Mouse (Mus musculus): Measurements from ENCODE around the gene Smpdl3b. TPM values are rescaled to one million over a fixed set of nuclear protein-coding genes. Genes with fewer than 3 reads are reported as not detected.
A peak's percentile ranks its signal among the peaks of the same experiment; 100 is the strongest.
"Not testable (repeated sequence)": the region's sequence is repeated elsewhere in the genome, so short reads cannot be mapped to it uniquely, and the experiment has no call there.

Smpdl3b gene
- polyA plus RNA-seq, 1 experiment from 2014 or later, result 11.9 TPM

GRCm38 (mm10) chr4:132746911-132747517 is 10.0 kb downstream of the Smpdl3b start:
- H3K4me2 ChIP-seq, result no peak overlapping the region

GRCm38 (mm10) chr4:132743992-132744911 is 12.8 kb downstream of the Smpdl3b start:
- WGBS, result 64% methylated on average over 11 of the region's 11 CpGs
- no peak for ATAC-seq (replicated peaks; ENCODE audit: low FRiP score)
- no peaks in the 10 kb centered on the region for H3K9me3 ChIP-seq (replicated peaks)
- H3K4me2 ChIP-seq, result no peak overlapping the region
- H3K4me1 ChIP-seq, result peaks cover 9% of the 10 kb centered on the region; the same call in 1 of the 2 replicates
- H3K4me3 ChIP-seq (replicated peaks), result no peak overlapping the region
- H3K27me3 ChIP-seq, result no peaks in the 10 kb centered on the region
- no peak overlapping the region for H3K27ac ChIP-seq
- H3K9ac ChIP-seq, result no peak overlapping the region
- no peaks in the 10 kb centered on the region for H3K36me3 ChIP-seq

More at GRCm38 (mm10) chr4:132746911-132747517, 10.0 kb downstream of the Smpdl3b start:
- ATAC-seq (replicated peaks; ENCODE audit: low FRiP score), result no peak
- no peaks in the 10 kb centered on the region for H3K36me3 ChIP-seq
- H3K27ac ChIP-seq, result peak overlapping the region; percentile 58
- 93% methylated on average over 9 of the region's 9 CpGs for WGBS
- H3K4me1 ChIP-seq, result peaks cover 9% of the 10 kb centered on the region; the same call in 1 of the 2 replicates
- no peak overlapping the region for H3K4me3 ChIP-seq (replicated peaks)
- no peaks in the 10 kb centered on the region for H3K9me3 ChIP-seq (replicated peaks)
- no peak overlapping the region for H3K9ac ChIP-seq
- H3K27me3 ChIP-seq, result no peaks in the 10 kb centered on the region

DNA sequence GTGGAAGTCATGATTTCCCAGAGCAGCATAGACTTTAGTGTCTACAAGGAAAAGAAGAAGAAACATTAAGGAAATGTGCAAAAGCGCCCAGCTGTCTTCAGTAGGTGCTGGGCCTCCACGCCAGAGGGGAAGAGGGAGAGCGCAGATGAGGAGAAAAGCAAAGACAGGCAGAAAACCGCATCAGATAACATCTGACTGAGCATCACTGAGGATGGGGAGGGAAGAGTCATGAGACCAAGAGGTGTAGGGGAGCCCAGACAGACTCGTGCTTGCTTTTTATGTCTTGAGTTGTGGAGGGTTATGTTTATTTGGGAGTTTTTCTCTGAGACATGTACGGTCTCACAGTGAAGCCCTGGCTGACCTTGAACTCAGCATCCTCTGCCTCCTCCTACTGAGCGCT is 15.6 kb downstream of the Smpdl3b start:
- no peaks in the 10 kb centered on the region for H3K36me3 ChIP-seq
- H3K27me3 ChIP-seq, result no peaks in the 10 kb centered on the region
- WGBS, result 93% methylated on average over 7 of the region's 7 CpGs
- H3K27ac ChIP-seq, result no peak overlapping the region
- no peak overlapping the region for H3K4me2 ChIP-seq
- H3K9me3 ChIP-seq (replicated peaks), result no peaks in the 10 kb centered on the region
- no peak overlapping the region for H3K4me3 ChIP-seq (replicated peaks)
- H3K9ac ChIP-seq, result no peak overlapping the region
- no peak for ATAC-seq (replicated peaks; ENCODE audit: low FRiP score)
- peaks cover 9% of the 10 kb centered on the region; the same call in 1 of the 2 replicates for H3K4me1 ChIP-seq

DNA sequence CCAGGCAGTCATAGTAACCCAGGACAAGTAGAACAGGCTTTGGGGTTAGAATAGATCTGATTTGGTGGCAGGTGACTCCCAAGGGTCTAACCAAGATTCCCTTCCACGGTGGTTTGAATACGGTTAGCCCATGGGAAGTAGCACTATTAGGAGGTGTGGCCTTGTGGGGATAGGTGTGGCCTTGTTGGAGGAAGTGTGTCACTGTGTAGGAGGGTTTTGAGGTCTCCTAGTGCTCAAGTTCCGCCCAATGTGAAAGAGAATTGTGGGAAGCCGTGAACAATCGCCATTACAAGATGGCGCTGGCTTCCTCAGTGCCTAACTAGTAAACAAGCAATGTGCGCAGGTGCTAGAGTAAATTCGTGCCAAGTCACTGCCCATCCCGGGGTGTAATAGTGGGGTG is 19.9 kb downstream of the Smpdl3b start:
- not testable (repeated sequence) for H3K27me3 ChIP-seq
- whole genome bisulfite sequencing, result 89% methylated on average over 9 of the region's 9 CpGs

DNA sequence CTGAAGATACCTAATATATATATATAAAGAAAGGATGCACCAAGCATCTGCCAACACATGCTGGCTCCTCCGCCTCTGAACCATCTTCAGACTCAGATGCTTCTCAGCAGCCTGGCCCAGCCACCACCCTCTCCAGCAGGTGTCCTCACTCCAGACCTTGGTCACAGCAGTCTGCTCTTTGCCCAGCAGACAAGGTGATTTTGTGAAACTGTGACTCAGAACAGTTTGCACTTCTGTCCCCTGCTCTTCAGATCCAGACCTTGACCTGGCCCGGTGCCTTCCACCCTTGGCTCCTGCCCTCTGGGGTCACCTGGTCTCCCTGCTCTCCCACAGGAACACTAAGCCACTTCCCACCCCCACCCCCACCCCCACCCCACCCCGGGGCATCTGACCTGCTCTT is 21.2 kb downstream of the Smpdl3b start:
- Histone ChIP-seq H3K4me2 (no peak overlapping the region), H3K9ac (no peak overlapping the region), H3K9me3 (replicated peaks) (no peaks in the 10 kb centered on the region), H3K4me3 (replicated peaks) (no peak overlapping the region), H3K4me1 (peaks cover 10% of the 10 kb centered on the region), H3K27ac (no peak overlapping the region), H3K36me3 (no peaks in the 10 kb centered on the region), H3K27me3 (no peaks in the 10 kb centered on the region)
- no peak for ATAC-seq (replicated peaks; ENCODE audit: low FRiP score)
- 54% methylated on average over 3 of the region's 3 CpGs for WGBS

More for the DNA sequence above, 19.9 kb downstream of the Smpdl3b start:
- not testable (repeated sequence) for H3K9me3 ChIP-seq (replicated peaks); H3K4me2 ChIP-seq; H3K4me1 ChIP-seq; H3K27ac ChIP-seq; H3K36me3 ChIP-seq; H3K4me3 ChIP-seq (replicated peaks); H3K9ac ChIP-seq; ATAC-seq (replicated peaks; ENCODE audit: low FRiP score)

DNA sequence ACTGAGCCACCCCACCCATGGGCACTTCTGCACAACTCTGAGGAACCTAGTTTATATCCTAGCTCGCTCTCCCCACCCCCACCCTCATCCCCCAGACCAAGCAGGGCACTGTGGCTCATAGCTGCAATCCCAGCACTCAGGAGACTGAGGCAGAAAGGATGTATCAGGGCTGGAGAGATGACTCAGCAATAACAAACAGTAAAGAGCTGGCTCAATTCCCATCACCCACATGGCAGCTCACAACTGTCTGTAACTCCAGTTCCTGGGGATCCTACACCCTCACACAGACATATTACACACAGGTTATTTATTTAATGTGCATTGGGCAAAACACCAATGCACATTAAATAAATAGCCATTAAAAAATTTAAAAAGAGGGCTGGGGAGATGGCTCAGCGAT is 21.7 kb downstream of the Smpdl3b start:
- Histone ChIP-seq H3K9me3 (replicated peaks) (no peaks in the 10 kb centered on the region), H3K27ac (no peak overlapping the region), H3K9ac (no peak overlapping the region), H3K27me3 (no peaks in the 10 kb centered on the region), H3K4me1 (peaks cover 10% of the 10 kb centered on the region), H3K4me3 (replicated peaks) (no peak overlapping the region), H3K4me2 (no peak overlapping the region), H3K36me3 (no peaks in the 10 kb centered on the region)
- WGBS, result 88% methylated on average over 2 of the region's 2 CpGs
- no peak for ATAC-seq (replicated peaks; ENCODE audit: low FRiP score)

- Histone ChIP-seq H3K4me3 (replicated peaks) (no peak overlapping the region), H3K4me1 (peaks cover 10% of the 10 kb centered on the region), H3K36me3 (no peaks in the 10 kb centered on the region), H3K9ac (no peak overlapping the region), H3K27me3 (no peaks in the 10 kb centered on the region), H3K4me2 (no peak overlapping the region), H3K27ac (no peak overlapping the region), H3K9me3 (replicated peaks) (no peaks in the 10 kb centered on the region)
- WGBS, result 94% methylated on average over 2 of the region's 2 CpGs
- no peak for ATAC-seq (replicated peaks; ENCODE audit: low FRiP score)
Measured at GRCm38 (mm10) chr4:132734766-132735165, 22.3 kb downstream of the Smpdl3b start.

DNA sequence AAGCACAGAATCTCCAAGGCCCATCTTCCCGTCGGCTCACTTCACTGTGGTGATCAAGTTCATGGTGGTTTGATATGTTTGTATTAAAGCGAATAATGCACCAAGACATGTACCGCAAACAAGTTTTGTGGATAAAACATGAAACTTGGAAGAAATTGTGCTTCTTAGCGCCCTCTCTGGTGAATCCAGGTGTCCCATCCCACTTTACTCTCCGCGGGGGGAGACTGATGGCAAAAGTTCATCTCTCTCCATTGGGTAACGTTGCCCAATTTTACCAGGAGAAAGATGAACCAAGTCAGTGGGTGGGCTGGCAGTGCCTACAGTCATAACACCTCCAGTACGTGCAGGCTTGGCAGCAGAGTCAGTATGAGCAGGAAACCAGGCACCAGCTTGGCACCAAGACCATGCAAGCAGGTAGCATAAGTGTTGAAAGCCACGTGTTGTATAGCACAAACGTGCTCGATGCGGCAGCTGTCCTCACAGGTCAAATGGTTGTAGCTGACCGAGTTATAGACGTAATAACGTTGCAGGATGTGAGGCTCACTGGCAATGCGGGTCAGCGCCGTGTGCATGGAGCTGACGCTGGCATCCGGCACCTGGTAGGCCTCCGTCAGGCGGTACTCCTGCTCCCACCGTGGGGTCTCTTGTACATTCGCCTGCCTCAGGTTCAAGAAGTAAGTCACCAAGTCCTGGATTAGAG is 23.8 kb downstream of the Smpdl3b start:
- H3K36me3 ChIP-seq, result no peaks in the 10 kb centered on the region
- no peaks in the 10 kb centered on the region for H3K9me3 ChIP-seq (replicated peaks)
- 94% methylated on average over 25 of the region's 25 CpGs for WGBS
- no peak overlapping the region for H3K4me2 ChIP-seq
- ATAC-seq (replicated peaks; ENCODE audit: low FRiP score), result no peak
- H3K4me3 ChIP-seq (replicated peaks), result 0 out of 2 replicates have a peak overlapping the region, but pooled peaks have one; percentile 66
- no peaks in the 10 kb centered on the region for H3K27me3 ChIP-seq
- H3K27ac ChIP-seq, result 0 out of 2 replicates have a peak overlapping the region, but pooled peaks have one; percentile 14
- H3K9ac ChIP-seq, result no peak overlapping the region
- H3K4me1 ChIP-seq, result peaks cover 10% of the 10 kb centered on the region

DNA sequence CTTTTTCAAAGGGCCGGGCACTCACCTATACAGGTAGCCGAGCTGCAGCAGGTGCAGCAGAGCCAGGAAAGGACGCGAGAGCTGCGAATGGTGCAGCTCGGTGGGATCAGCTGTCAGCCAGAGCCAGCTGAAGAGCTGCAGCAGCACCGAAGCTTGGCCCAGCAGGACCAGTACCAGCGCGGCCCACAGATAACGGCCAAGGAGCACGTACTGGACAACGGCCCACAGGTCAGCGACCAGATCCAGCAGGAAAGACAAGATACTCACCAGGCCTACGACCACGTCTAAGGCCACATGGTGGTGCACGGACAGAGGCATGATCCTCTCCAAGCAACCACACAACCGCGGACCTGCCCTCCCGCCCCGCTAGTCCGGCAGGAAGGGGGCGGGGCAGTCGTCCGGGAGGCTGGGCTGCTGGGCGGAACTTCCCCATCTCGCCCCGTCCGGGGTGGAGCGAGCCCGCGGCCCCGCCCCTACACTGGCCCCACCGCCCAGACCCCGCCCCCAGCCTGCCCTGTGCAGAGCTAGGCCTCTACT is 24.8 kb downstream of the Smpdl3b start, which contains the start of gene Xkr8:
Xkr8 (minus strand) TSS at position 399 of the 537 bp plus-strand sequence.
- peak within 1 kb of the TSS; percentile 64 for H3K9ac ChIP-seq
- H3K27ac ChIP-seq, result peak within 1 kb of the TSS; percentile 37
- peak; percentile 97 for ATAC-seq (replicated peaks; ENCODE audit: low FRiP score)
- H3K4me1 ChIP-seq, result peaks cover 10% of the 10 kb centered on the region
- peaks cover 6% of the 10 kb centered on the region; the same call in 1 of the 2 replicates for H3K36me3 ChIP-seq
- H3K9me3 ChIP-seq (replicated peaks), result no peaks in the 10 kb centered on the region
- H3K27me3 ChIP-seq, result no peaks in the 10 kb centered on the region
- H3K4me3 ChIP-seq (replicated peaks), result peak within 1 kb of the TSS; percentile 66
- H3K4me2 ChIP-seq, result peak within 1 kb of the TSS; percentile 93
- WGBS, result 2% methylated on average over 34 of the region's 34 CpGs

- Histone ChIP-seq H3K36me3 (peaks cover 12% of the 10 kb centered on the region; the same call in 1 of the 2 replicates), H3K27ac (no peak overlapping the region), H3K9me3 (replicated peaks) (no peaks in the 10 kb centered on the region), H3K4me2 (peak overlapping the region; percentile 93), H3K9ac (peak overlapping the region; percentile 64), H3K4me1 (peaks cover 10% of the 10 kb centered on the region), H3K4me3 (replicated peaks) (peak overlapping the region; percentile 66), H3K27me3 (no peaks in the 10 kb centered on the region)
- 41% methylated on average over 12 of the region's 12 CpGs for WGBS
- no peak for ATAC-seq (replicated peaks; ENCODE audit: low FRiP score)
Measured at GRCm38 (mm10) chr4:132731616-132732015, 25.4 kb downstream of the Smpdl3b start.

DNA sequence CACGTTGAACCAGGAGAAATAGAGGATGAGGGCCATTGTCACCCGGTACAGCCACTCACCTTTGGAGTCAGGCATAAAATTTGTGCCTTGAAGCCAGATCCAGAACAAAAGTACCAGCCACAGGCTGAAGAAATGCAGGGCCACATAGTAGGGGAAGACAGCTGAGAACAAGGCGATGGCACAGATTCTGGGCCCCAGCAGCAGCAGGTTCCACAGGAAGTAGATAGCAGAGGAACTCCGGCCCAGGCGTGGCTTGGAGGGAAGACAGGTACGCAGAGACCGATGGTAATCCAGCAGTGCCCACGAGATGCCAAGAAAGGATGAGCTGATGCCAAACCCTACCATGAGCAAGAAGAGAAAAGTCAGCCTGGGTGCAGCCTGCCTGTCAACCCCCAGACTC is 28.8 kb downstream of the Smpdl3b start:
- peaks cover 33% of the 10 kb centered on the region for H3K36me3 ChIP-seq
- no peaks in the 10 kb centered on the region for H3K9me3 ChIP-seq (replicated peaks)
- H3K27me3 ChIP-seq, result no peaks in the 10 kb centered on the region
- H3K27ac ChIP-seq, result no peak overlapping the region
- H3K4me3 ChIP-seq (replicated peaks), result no peak overlapping the region
- H3K4me1 ChIP-seq, result peaks cover 10% of the 10 kb centered on the region
- ATAC-seq (replicated peaks; ENCODE audit: low FRiP score), result no peak
- 90% methylated on average over 8 of the region's 8 CpGs for WGBS
- no peak overlapping the region for H3K9ac ChIP-seq
- no peak overlapping the region for H3K4me2 ChIP-seq
